Mouse (Mus musculus) testis, adult 2 months (tissue): ENCODE results near the gene Olfr220. TPM values are rescaled to one million over a fixed set of nuclear protein-coding genes. Genes with fewer than 3 reads are reported as not detected.

ENCODE experiments used
- H3K27ac ChIP-seq: fragments of 200-500 bp; 2 replicates; pipeline ENCODE4 v1.5.1; 2012; ENCODE audit warnings: low read depth, low read length; ENCODE audit not compliant: control insufficient read depth, insufficient read depth
- H3K27me3 ChIP-seq: fragments of 200-500 bp; 2 replicates; pipeline ENCODE4 v1.6.1; 2012; ENCODE audit warnings: mild to moderate bottlenecking, low read length, moderate library complexity; ENCODE audit not compliant: control insufficient read depth, insufficient read depth
- H3K36me3 ChIP-seq: fragments of 200-500 bp; 2 replicates; pipeline ENCODE4 v1.6.1; 2012; ENCODE audit warnings: mild to moderate bottlenecking, low read length; ENCODE audit not compliant: control insufficient read depth, insufficient read depth
- H3K4me1 ChIP-seq: fragments of 200-500 bp; 2 replicates; pipeline ENCODE4 v1.6.1; 2012; ENCODE audit warnings: low read length; ENCODE audit not compliant: control insufficient read depth, insufficient read depth
- H3K4me3 ChIP-seq: fragments of 200-500 bp; 2 replicates; pipeline ENCODE4 v1.5.1; 2012; ENCODE audit warnings: low read depth, mild to moderate bottlenecking, low read length, moderate library complexity, mixed read lengths; ENCODE audit not compliant: control insufficient read depth
- CTCF ChIP-seq: fragments of 200-500 bp; IDR thresholded peaks from 2 replicates; pipeline ENCODE4 v1.5.1; 2012; ENCODE audit warnings: low read depth, mild to moderate bottlenecking, inconsistent platforms, low read length, moderate library complexity; ENCODE audit not compliant: control insufficient read depth, insufficient read depth, insufficient replicate concordance
- POLR2A ChIP-seq: fragments of 200-500 bp; IDR thresholded peaks from 2 replicates; pipeline ENCODE4 v1.6.1; 2012; ENCODE audit warnings: low read depth, mild to moderate bottlenecking, inconsistent platforms, low read length, moderate library complexity; ENCODE audit not compliant: control insufficient read depth
- polyA plus RNA-seq: library from polyadenylated mRNA; depleted of rRNA; stranded (reverse); fragments of >200 nt; gene quantifications from 2 replicates; pipeline ENCODE4 v1.2.3, GENCODE M21; 2012; rRNA removed

The Olfr220 gene
- polyA plus RNA-seq = not detected in 2 replicates

DNA sequence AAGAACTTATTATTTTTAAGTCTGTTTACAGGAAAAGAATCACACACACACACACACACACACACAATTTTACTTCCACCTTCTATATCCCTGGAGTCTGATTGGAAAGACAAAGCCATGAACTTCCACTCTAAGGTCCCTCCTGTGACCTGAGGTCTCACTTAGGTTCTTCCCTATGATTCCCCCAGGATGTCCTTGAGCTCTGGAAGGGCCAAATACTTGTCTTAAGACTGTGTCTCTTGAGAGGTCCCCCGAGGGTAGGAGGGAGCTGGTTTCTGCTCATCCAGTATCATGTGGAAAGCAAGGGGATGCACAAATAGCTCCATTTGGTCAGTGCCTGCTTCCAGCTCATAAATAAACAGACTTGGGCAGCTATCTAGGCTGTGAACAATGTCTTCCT lies at the start of gene Olfr220:
Gene Olfr220, plus strand, starts transcription at position 301 of the 400 bp plus-strand sequence.
- Histone ChIP-seq H3K4me3 (no peak within 1 kb of the TSS), H3K4me1 (no peaks in the 10 kb centered on the region), H3K36me3 (no peaks in the 10 kb centered on the region), H3K27me3 (no peaks in the 10 kb centered on the region), H3K27ac (no peak within 1 kb of the TSS)
- TF ChIP-seq POLR2A (no peak), CTCF (no peak)

DNA sequence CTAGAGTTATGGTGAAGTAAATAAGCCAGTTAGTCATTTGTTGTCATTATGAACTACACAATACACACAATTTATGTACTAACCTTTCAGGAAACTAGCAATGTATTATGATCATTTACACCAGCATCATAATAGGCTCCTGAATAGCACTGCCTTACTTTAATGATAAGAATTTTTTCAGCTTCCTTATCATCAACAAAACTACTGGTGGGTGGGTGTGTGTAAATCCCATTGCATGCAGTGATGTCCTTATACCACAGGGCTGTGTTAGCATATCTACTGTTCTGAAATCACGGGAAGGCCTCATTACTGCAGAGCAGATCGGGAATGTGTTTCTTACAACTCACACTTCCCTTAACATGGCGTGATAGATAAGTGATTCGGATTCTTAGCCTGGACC lies 18.9 kb upstream of the Olfr220 start:
- Histone ChIP-seq H3K27me3 (no peaks in the 10 kb centered on the region), H3K4me1 (no peaks in the 10 kb centered on the region), H3K27ac (no peak overlapping the region), H3K36me3 (no peaks in the 10 kb centered on the region), H3K4me3 (no peak overlapping the region)
- no peak for TF ChIP-seq CTCF
- no peak for TF ChIP-seq POLR2A

DNA sequence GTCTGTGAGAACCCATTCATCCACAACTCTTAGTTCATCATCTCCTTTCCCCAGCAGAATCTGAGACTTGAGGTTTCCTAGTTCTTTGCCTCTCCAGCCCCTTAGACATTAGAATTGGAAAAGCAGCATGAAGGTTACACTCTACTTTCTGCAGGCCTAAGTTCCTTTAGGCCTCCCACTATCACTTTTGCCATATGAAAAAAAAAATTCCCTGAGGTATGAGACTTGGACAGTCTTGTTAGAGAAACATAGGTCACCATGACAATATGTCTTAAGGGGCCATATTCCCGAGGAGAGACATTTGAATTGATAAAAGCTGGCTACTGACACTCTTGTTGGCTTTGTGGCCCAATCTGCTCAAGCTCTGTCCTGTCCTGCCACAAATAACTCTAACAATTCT lies 18.1 kb upstream of the Olfr220 start, which contains the start of gene Olfr414:
Gene Olfr414, plus strand, starts transcription at position 301 of the 400 bp plus-strand sequence.
- no peak within 1 kb of the TSS for H3K27ac ChIP-seq
- TF ChIP-seq POLR2A (no peak), CTCF (no peak)
- no peaks in the 10 kb centered on the region for H3K4me1 ChIP-seq
- H3K27me3 ChIP-seq = no peaks in the 10 kb centered on the region
- H3K4me3 ChIP-seq = no peak within 1 kb of the TSS
- H3K36me3 ChIP-seq = no peaks in the 10 kb centered on the region

DNA sequence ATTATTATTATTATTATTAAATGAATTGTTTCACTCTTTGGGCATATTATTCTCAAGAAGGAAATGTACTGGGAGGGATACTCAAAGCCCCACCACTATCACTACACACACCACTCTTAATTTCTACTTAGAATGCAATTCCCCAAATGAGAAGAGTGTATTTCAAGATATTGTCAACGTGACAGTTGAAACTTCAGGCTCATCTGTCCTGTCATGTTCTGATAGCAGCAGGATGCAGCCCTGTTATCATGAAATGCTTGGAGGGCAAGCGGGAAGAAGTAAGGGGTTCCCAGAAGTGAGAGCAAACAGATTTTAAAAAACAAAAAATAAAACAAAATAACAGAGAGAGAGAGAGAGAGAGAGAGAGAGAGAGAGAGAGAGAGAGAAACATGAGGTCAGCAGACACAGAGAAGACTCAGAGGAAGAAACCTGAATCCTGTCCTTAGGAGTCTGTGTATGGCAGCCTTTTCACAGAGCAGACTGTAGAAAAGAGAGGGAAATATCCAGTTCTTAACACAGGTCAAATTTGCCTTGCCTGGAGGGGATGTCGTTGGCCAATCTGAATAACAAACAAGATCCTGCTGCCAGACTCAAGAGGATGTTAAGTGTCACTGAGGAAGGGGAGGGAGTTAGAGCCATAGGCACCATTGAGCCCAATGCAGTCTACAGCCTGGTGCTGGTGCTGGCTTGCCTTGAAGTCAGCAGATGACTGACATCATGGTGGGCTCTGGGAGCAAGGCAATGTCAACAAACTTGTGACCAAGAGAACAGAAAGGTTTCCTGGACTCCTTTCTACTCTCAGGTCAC lies 15.5 kb upstream of the Olfr220 start:
- Histone ChIP-seq H3K36me3 (no peaks in the 10 kb centered on the region), H3K4me3 (no peak overlapping the region), H3K27me3 (no peaks in the 10 kb centered on the region), H3K4me1 (peaks cover 2% of the 10 kb centered on the region), H3K27ac (no peak overlapping the region)
- TF ChIP-seq CTCF (no peak), POLR2A (no peak)

DNA sequence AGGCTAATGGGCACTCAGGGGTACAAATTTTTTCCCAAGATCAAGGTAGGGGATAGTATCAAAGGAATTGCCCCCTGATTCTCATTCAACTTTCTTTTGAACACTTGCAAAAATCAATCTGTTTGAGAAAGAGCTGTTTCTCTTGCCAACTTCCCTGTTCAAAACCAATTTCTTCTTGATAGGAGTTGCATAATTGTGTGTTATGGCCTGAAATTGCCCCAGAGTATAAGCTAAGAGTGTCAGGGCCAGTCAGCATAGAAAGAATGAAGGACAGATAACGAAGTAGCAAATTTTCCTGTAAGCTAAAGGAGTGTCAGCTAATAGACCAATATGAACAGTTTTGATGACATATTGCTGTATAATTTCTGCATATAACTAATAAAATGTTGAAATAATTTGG lies 14.5 kb upstream of the Olfr220 start:
- no peaks in the 10 kb centered on the region for H3K27me3 ChIP-seq
- no peak overlapping the region for H3K4me3 ChIP-seq

DNA sequence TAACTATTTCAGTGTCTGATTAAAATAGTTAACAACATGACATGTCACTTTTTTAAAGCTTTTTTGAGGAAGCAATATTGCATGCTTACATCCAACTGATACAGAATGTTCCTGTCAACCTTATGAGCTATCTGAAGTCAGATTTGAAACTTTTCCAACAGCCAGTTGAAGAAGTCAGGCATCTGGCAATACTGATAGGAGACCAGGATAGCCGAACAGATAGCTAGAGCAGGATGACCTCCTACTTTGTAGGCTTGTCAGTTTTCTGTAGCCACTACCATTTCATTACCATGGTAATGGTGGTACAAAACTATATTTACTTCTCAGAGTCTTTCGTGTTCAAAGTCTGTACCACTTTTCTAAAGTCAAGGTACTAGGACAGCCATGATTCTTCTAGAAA lies 13.5 kb upstream of the Olfr220 start:
- Histone ChIP-seq H3K4me1 (peaks cover 2% of the 10 kb centered on the region), H3K36me3 (no peaks in the 10 kb centered on the region), H3K27ac (no peak overlapping the region), H3K27me3 (no peaks in the 10 kb centered on the region), H3K4me3 (no peak overlapping the region)
- TF ChIP-seq CTCF = no peak
- no peak for TF ChIP-seq POLR2A

More for the DNA sequence above, 14.5 kb upstream of the Olfr220 start:
- TF ChIP-seq CTCF (no peak), POLR2A (no peak)
- Histone ChIP-seq H3K4me1 (peaks cover 2% of the 10 kb centered on the region), H3K36me3 (no peaks in the 10 kb centered on the region), H3K27ac (no peak overlapping the region)

GRCm38 (mm10) chr1:174434121-174434520 lies 7.8 kb upstream of the Olfr220 start:
- TF ChIP-seq CTCF (no peak), POLR2A (no peak)
- Histone ChIP-seq H3K27ac (no peak overlapping the region), H3K4me1 (peaks cover 2% of the 10 kb centered on the region), H3K4me3 (no peak overlapping the region), H3K36me3 (no peaks in the 10 kb centered on the region), H3K27me3 (no peaks in the 10 kb centered on the region)

GRCm38 (mm10) chr1:174455100-174455499 lies 13.2 kb downstream of the Olfr220 start:
- Histone ChIP-seq H3K4me1 (no peaks in the 10 kb centered on the region), H3K36me3 (no peaks in the 10 kb centered on the region), H3K4me3 (no peak overlapping the region), H3K27ac (no peak overlapping the region), H3K27me3 (no peaks in the 10 kb centered on the region)
- TF ChIP-seq CTCF (no peak), POLR2A (no peak)
